Mouse (Mus musculus) c-Kit-positive CD71-positive TER-119-positive erythroid progenitor cells, embryonic 14.5 days (primary cell): ENCODE results near the gene Zfp184.

Experiments used
- DNase-seq: peaks from one replicate; pipeline ENCODE4 v3.0.0-alpha.2; 2013; ENCODE audit warnings: low spot score

Gene Zfp184

GRCm38 (mm10) chr13:21984486-21984885 lies 39.6 kb downstream of the Zfp184 start:
- DNase-seq, result no peak

GRCm38 (mm10) chr13:21992550-21992949 lies 47.7 kb downstream of the Zfp184 start:
- DNase-seq, result no peak

DNA sequence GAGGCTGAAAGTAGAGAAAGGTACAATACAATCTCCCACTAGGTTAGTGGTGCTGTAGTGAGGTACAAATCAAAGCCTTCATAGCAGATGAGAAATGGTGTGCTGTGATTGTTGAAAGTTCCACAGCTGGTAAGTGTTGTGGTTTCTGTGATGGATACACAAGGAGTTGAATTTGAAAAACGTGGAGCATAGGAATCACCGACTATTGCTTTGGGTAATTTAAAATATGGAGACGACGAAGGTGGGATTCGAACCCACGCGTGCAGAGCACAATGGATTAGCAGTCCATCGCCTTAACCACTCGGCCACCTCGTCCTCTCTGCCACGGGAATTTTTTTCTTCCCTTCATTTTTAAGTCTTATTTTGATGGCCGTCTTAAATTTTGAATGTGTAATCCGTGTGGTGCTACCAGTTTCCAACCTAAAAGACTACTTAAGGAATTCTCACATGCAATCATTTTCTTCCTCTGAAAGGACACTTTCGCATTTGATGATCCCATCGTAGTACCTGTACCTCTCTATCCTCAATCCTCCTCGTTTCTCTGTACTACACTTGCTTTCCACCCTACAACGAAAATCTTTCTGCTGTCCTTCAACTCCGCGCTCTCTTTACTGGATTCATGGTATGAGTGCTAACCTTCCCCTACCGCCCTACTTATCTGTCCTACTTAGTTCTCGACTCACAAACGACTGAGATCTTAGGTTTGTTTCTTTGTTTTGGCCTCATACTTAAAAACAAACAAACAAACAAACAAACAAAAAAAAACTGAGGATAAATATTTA lies 49.3 kb downstream of the Zfp184 start:
- peak; percentile 64 for DNase-seq

- no peak for DNase-seq
Observed at GRCm38 (mm10) chr13:21994896-21995295, 50.0 kb downstream of the Zfp184 start.

- DNase-seq, result peak; percentile 33
Observed at GRCm38 (mm10) chr13:21995331-21995914, 50.5 kb downstream of the Zfp184 start.

- peak; percentile 59 for DNase-seq
Observed at GRCm38 (mm10) chr13:21996101-21996839, 51.4 kb downstream of the Zfp184 start.

DNA sequence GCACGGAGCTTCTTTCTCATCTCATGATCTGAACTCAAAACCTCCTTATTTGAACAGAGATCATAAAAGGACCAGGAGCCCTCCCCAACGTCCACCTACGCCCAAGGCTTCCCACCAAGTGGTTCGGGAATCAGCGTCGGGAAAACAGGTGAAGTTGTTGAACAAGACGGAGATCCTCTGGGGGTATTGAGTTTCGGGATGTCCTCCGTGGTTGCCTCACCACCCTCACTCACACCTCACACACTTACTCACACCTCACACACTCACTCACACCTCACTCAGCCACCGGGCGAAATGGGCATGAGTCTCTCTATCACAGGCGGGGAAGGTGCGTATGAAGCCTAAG lies 51.9 kb downstream of the Zfp184 start:
- no peak for DNase-seq

- DNase-seq, result no peak
Observed at GRCm38 (mm10) chr13:21997201-21997820, 52.4 kb downstream of the Zfp184 start.

DNA sequence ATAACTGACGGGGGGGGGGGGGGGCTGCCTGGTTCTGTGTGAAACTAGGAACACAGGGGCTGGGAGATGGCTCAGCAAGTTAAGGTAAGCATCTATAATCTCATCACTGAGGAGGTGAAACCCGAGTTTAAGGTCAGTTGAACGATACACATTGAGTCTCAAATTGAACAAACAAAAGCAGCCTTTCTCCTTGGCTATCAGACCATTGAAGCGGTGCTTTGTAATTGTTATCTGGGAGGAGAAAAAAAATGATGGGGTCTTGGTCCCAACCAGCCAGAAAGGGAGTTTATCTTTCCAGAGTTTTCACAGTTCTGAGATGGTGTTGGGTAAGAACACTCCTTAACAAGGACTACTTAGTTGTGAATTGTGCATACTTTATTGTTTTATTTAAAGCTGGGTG lies 52.9 kb downstream of the Zfp184 start:
- no peak for DNase-seq

- no peak for DNase-seq
Observed at GRCm38 (mm10) chr13:21998412-21998811, 53.5 kb downstream of the Zfp184 start.

DNA sequence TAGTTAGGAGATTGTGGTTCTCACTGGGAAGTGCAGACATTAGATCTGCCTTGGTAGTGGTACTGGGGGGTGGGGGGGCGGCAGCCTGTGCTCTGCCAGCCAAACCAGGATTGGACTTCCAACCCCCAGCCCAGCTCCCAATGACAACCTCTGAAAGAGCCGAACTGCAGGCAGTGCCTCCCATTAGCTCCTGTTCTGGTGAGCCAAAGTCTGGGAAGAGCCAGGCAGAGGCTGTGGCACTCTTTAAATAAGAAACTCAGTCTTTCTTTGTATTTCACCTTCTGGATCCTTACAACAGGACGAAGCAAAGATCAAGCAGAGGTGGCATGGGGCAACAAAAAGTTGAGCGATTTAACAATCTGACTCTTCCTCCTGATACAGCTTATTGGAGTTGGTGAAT lies 54.3 kb downstream of the Zfp184 start:
- DNase-seq, result no peak

DNA sequence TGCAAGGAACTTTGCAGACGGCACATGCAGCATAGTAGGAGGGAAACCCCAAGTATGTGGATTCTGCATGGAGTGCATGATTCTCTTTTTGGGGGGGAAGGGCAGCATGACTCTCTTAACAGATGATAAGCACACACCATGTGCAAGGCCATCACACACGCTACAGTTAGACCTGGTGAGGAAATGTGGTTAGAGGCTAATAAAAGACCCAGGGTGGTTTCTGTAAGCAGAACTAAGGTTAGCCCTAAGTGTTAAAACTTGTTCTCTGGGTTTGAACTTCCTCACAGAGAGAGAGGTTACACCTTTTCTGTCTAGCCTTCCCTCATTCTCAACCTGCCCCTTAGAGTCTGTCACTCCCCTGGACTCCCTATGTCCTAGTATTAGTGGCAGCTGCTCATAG lies 56.5 kb downstream of the Zfp184 start:
- no peak for DNase-seq

DNA sequence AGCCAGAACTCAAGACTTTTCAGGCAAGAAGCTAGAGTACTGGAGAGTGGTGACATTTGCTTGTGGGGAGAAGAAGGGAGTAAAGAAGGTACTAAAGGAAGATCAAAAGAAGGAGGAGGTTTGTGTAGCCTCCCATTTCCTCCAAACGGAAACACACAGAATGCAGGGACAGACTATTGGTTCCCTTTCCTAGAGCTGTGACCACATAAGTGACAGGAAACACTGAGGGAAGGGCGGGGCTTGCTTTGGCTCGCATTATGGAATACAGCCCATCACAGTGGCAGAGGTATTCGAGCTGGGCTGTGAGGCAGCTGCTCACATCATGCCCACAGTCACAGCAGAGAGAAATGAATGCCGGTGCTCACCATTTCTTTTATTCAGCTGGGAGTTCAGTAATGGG lies 56.9 kb downstream of the Zfp184 start:
- DNase-seq, result no peak

DNA sequence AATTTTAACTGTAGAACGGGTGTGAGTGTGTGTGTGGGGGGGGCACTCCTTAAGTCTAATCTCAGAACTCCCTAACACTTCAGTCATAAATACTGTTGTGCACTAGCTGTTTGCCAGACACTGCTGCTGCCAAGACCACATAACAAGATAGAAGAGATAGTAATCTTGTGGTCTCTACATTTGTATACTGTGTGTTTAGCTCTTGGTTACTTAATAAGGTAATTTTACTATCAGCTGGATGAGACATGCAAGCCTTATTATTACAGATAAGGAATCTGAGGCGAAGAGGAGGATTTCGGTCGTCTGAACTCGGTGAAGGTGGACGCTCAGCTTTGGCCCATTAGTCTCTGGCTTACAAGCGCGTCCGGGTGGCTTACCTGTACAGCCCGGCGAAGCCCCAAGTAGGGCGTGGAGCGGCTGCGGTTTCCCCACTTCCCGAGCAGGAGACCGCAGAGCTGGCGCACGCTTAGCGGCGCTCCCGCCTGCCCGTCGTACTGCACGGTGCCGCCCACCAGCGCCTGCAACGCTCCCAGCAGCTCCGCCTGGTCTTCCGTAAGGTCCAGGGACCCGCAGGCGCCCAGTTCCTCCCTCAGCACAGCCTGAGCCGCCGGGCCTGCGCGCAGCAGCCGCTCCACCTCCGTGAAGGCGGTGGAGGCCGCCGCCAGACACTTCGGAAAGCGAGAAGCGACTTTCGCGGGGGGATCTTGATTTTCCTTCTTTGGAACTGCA lies 60.9 kb downstream of the Zfp184 start:
- DNase-seq, result no peak

DNA sequence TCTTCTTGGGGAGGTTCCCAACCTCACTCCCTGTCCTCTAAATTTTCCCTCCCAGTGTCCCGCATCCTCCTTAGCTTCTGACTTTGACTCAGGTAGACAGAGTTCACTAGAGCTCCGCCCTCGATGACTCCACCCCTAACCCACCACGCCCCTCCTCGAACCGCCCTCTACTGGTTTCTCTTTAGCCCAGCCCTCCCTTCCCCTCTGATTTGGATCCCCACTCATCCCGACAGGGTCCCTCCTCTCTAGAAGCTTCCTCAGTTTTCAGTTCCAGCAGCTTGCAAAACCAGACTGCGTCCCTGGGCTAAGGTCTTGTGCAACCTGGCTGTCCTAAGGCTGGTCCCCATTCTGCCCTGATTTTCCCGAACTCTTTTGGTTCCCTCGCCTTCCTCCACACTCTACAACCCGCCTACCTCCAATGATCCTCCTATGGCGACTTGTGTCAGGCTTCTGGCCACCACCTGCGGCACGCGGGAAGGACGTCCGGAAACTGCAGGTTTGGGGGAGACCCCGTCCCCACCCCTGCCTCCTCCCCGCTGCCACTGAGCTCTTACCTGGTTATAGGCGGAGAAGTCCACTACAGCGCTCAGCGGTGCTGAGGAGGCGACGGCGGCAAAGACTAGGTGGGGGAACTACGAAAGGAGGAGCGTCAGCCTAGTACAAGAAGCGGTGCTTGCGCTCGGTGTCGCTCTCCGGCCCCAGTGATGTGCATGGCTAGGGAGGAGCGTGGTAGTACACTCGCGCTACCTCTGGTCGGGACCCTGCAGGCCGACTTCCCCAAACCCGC lies 61.6 kb downstream of the Zfp184 start:
- no peak for DNase-seq

DNA sequence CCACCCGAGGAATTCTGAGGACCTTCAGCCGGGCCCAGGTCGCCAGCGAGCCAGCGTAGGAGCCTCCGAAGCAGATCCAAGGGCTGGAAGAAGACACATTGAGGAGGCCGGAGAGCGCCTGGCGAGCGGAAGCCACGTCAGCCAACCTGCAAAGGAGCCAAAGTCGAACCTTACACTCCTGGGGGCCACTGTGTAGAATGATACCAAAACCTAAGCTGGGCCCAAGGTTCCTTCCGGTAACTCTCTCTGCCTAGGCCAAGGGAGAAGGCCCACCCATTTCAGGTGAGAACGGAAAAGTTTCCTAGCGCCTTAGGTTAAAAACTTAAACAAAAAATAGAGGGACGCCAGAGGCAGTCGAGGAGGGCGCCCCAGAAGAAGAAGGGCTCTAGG lies 62.2 kb downstream of the Zfp184 start:
- no peak for DNase-seq

GRCm38 (mm10) chr13:22007872-22008271 lies 63.0 kb downstream of the Zfp184 start:
- no peak for DNase-seq

DNA sequence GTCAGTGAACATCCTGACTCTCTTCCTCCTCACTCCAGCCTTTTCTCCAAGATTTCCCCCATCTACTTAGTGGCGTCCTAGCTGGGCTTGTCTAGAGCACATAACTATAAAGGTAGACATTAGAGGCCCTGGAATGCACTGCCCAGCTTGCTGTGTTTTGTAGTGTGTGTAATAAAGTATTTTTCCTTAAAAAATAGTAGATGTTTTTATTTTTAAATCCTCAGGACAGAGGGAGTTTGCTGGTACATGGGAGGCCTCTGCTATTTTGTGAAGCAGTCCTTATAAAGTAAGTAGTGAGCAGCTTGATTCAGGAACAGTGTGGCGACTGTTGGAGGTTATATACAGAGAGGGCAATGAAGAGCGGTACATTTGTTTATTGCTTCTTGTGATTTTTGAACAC lies 63.8 kb downstream of the Zfp184 start:
- no peak for DNase-seq

- no peak for DNase-seq
Observed at GRCm38 (mm10) chr13:22009642-22010041, 64.7 kb downstream of the Zfp184 start, which contains the start of gene Prss16. Gene Prss16, minus strand, starts transcription at chr13:22009742.
